9 mouse cellular contexts compared by ENCODE assay signal in genomic region chr6:120981537-120981936, GRCm38 (mm10).
DNase-seq lines count a peak whose midpoint lies in the region; ATAC-seq and TF ChIP-seq lines count a peak whose summit lies in the region.
"Had no signal": no experiment of that assay in that cellular context is flagged by ENCODE, and none has a peak within 500 bp of the region (broad histone marks: within the 10 kb centered on the region; RNA-seq: fewer than 3 reads in every experiment).

No protein-coding gene starts in this region.

- DNase-seq in cerebellum, adult 2 months = no peak
- DNase-seq in cerebellum, adult 9-10 months = no peak
- peak; percentile 6 for DNase-seq in midbrain, postnatal 0 days (ENCODE audit: low spot score)
- DNase-seq in midbrain, embryonic 11.5 days (ENCODE audit: low spot score, missing footprints) = no peak
- DNase-seq in forelimb bud, embryonic 11.5 days (ENCODE audit: low read depth, low spot score) = peak; percentile 44
- DNase-seq in thymus, postnatal 25 days = peak; percentile 37
- no peak for DNase-seq in testis, postnatal 10 days (ENCODE audit: low spot score)
- DNase-seq in layer of hippocampus, adult 8-10 months (ENCODE audit: low spot score in 2 of 2) = no peak

- no peaks in the 10 kb centered on the region for H3K27me3 ChIP-seq in cerebellum, adult 2 months (ENCODE audit: control insufficient read depth, insufficient read depth, low read length)
- H3K27me3 ChIP-seq in midbrain, postnatal 0 days (ENCODE audit: insufficient read depth, low read length) = no peaks in the 10 kb centered on the region
- no peaks in the 10 kb centered on the region for H3K27me3 ChIP-seq in midbrain, embryonic 11.5 days (ENCODE audit: control insufficient read depth, insufficient read depth, low read length)

- peaks cover 9% of the 10 kb centered on the region for H3K4me1 ChIP-seq in cerebellum, adult 2 months (ENCODE audit: control insufficient read depth, insufficient read depth, low read length)
- H3K4me1 ChIP-seq in midbrain, postnatal 0 days (ENCODE audit: insufficient read depth, low read length) = no peaks in the 10 kb centered on the region
- H3K4me1 ChIP-seq in midbrain, embryonic 11.5 days (ENCODE audit: control insufficient read depth, insufficient read depth, low read length) = 0 out of 2 replicates have a peak, but pooled peaks cover 3% of the 10 kb centered on the region

- ATAC-seq in midbrain, postnatal 0 days (ENCODE audit: low FRiP score) = no peak
- no peak for ATAC-seq in midbrain, embryonic 11.5 days (ENCODE audit: low FRiP score)

- H3K9ac ChIP-seq in midbrain, postnatal 0 days (replicated peaks; ENCODE audit: low read length, poor library complexity, severe bottlenecking) = no peak overlapping the region
- no peak overlapping the region for H3K9ac ChIP-seq in midbrain, embryonic 11.5 days (ENCODE audit: low read length)

- H3K27ac ChIP-seq in cerebellum, adult 2 months (ENCODE audit: insufficient read depth, low read length) = no peak overlapping the region
- H3K27ac ChIP-seq in midbrain, postnatal 0 days (ENCODE audit: low read depth, low read length) = no peak overlapping the region
- H3K27ac ChIP-seq in midbrain, embryonic 11.5 days (ENCODE audit: low read depth, low read length) = no peak overlapping the region

- WGBS in cerebellum, adult 2 months = 69% methylated on average over 6 of the region's 6 CpGs
- WGBS in midbrain, postnatal 0 days = 74% methylated on average over 6 of the region's 6 CpGs
- WGBS in midbrain, embryonic 11.5 days = 66% methylated on average over 6 of the region's 6 CpGs

- no peaks in the 10 kb centered on the region for H3K9me3 ChIP-seq in midbrain, postnatal 0 days (ENCODE audit: low read length)
- H3K9me3 ChIP-seq in midbrain, embryonic 11.5 days (ENCODE audit: control insufficient read depth, low read length) = no peaks in the 10 kb centered on the region

- peak; percentile 36; the same call in 1 of the 2 replicates for TF ChIP-seq CTCF in cerebellum, adult 2 months (IDR thresholded peaks at IDR 0.05; ENCODE audit: borderline replicate concordance, insufficient read depth, low read depth, low read length)
- peak; percentile 64 for TF ChIP-seq CTCF in midbrain, postnatal 0 days (IDR thresholded peaks at IDR 0.05)

- H3K36me3 ChIP-seq in midbrain, postnatal 0 days (ENCODE audit: insufficient read depth, low read length) = peaks cover 25% of the 10 kb centered on the region
- H3K36me3 ChIP-seq in midbrain, embryonic 11.5 days (ENCODE audit: control insufficient read depth, insufficient read depth, low read length) = no peaks in the 10 kb centered on the region

- H3K4me2 ChIP-seq in midbrain, postnatal 0 days (ENCODE audit: low read depth, low read length, poor library complexity, severe bottlenecking) = no peak overlapping the region
- H3K4me2 ChIP-seq in midbrain, embryonic 11.5 days = no peak overlapping the region

- no peak overlapping the region for H3K4me3 ChIP-seq in cerebellum, adult 2 months (replicated peaks; ENCODE audit: insufficient read depth, low read depth, low read length)
- H3K4me3 ChIP-seq in midbrain, postnatal 0 days (ENCODE audit: low read depth, low read length) = no peak overlapping the region
- H3K4me3 ChIP-seq in midbrain, embryonic 11.5 days (ENCODE audit: low read depth, low read length) = no peak overlapping the region
- H3K4me3 ChIP-seq: erythroblast, embryonic 14.5 days had no signal

- no peak for TF ChIP-seq POLR2A in cerebellum, adult 2 months (IDR thresholded peaks at IDR 0.05; ENCODE audit: borderline replicate concordance, insufficient read depth, low read length)

Comparison
In these comparisons a context has a peak if more than half of its experiments do, and no peak if none do; other contexts are left out.
1. DNase-seq: peak in midbrain, postnatal 0 days (single experiment), forelimb bud, embryonic 11.5 days (single experiment) and thymus, postnatal 25 days (single experiment); none in cerebellum, adult 2 months (0 of 2), cerebellum, adult 9-10 months (single experiment), midbrain, embryonic 11.5 days (single experiment), testis, postnatal 10 days (single experiment) and layer of hippocampus, adult 8-10 months (0 of 2).